Mouse (Mus musculus) brain, embryonic 14.5 days (tissue): ENCODE data around the gene Brca2.

ENCODE experiments used
- CTCF ChIP-seq: fragments of 200-500 bp; IDR thresholded peaks from 2 replicates; pipeline ENCODE4 v1.5.1; 2012; ENCODE audit warnings: inconsistent platforms, mild to moderate bottlenecking, moderate library complexity, borderline replicate concordance; ENCODE audit not compliant: insufficient read depth, insufficient read length; ENCODE audit errors: extremely low read depth
- POLR2A ChIP-seq: fragments of 200-500 bp; IDR thresholded peaks from 2 replicates; pipeline ENCODE4 v1.6.1; 2012; ENCODE audit warnings: mild to moderate bottlenecking, inconsistent platforms, borderline replicate concordance; ENCODE audit not compliant: poor library complexity, insufficient read depth, insufficient read length, severe bottlenecking; ENCODE audit errors: extremely low read depth

DNA sequence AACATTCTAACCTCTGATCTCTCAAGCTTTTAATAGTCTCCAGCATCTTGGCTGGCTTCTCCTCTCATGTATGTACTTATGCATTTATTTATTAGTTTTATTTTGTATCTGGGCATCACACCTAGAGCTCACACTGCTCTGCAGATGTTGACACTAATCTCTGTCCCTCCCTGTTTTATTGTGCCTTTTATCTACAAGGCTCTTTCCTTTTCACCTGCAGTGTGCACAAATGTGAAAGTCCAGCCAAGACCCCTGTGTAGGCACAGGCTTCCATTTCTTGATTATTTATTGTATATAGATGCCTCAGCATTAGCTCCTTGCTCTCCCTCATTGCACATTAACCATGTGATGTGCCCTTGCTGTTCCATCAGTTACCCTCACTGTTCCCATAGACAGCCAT is 38.9 kb downstream of the Brca2 start:
- TF ChIP-seq POLR2A (no peak), CTCF (no peak)
